Mouse (Mus musculus) lung, adult 18-20 months (tissue): ENCODE results near the gene Arnt2.

ENCODE experiments used
- DNase-seq, 2 experiments: peaks; one replicate each; pipeline ENCODE4 v3.0.0; 2022; ENCODE audit warnings: mixed read lengths in 2 of 2

The Arnt2 gene

DNA sequence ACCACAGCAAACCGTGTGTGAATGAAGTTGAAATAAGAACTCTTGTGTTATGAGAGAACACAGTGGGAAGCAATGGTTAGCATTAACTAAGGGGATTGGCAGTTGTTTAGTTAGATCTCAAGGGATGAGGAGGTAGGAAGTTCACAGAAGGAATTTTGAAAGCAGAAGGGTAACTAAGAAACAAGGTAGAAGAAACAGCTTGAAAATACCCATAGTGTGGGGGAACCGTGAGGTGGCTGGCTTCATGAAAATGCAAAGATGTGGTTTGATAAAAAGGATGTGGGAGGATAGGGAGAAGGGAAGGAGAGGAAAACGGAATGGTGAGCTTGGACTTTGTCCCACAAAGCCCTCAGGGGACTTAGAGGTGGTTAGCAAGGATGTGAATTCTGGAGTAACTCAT, 125.0 kb downstream of the Arnt2 start:
- no peak for DNase-seq

DNA sequence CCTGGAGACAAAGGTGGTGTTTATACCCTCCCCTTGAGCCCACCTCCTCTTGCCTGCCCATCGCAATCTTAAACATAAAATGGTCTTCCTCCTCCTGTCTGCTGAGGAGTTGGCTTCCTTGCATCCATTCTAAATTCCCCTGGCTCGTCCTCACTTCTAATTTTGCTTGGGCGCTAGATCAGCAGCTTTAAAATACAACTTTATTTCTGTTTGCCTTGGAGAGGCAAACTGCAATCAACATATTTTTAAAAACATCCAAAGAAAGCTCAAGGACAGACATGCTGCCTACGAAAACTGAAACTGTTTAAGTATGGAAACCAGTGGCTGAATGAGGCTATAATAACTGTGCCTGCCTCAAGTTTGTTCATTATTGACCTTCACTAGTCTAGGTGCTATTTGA, 127.7 kb downstream of the Arnt2 start:
- no peak for DNase-seq

DNA sequence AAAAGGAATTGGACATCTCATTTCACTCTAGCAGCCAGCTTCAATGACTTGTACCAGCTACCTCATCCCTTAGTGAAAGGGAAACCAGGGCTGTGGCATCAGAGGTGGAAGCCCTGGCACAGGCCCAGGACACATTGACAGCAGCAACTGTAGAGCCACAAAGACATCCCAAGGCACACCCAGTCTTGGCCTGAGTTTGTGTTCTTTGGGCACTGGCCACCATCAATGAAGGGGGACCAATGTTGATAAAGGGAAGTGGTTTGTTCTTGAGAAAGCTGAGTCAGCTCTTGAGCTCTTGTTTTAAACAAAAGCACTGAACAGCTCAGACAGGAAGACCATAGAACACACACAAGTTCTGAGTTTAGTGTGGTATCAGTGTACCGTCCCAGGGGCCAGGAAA, 130.7 kb downstream of the Arnt2 start:
- DNase-seq = peak; percentile 18 to 21

DNA sequence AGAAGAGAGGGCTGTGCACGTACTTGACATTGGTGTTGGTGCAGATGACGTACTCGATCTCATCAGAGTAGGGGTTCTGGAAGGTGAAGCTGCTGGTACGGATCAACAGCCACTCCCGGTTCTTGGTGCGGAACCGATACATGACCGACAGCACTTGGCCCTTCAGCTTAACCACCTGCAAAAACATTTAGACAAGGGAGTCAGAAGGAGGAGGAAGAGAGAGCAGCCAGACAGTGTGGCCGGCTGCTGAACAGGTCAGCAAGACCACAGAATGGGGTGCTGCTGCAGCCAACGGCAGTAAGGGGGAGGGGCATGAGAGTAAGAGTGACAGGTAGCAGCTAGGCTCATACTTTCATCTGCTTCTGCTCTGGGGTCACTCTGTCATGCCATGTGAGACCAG, 134.7 kb downstream of the Arnt2 start:
- no peak for DNase-seq

DNA sequence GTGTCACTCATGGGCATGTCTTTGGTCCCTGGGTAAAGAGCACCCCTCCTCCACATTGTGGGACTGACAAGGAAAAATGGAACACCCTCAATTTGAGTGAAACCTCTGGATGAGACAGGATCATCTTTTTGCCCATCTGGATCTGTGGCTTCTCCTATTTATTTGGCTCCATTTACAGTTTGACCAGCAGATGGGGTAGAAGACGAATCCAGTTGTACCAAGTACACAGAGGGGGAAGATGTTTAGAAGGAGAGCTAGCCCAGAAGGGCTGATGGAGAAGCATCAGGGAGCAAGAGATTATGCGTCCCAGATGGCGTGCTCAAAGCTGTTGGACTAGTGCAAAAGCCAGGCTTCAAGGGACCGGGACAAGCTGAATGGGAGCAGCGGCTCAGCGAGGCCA, 136.0 kb downstream of the Arnt2 start:
- no peak for DNase-seq

DNA sequence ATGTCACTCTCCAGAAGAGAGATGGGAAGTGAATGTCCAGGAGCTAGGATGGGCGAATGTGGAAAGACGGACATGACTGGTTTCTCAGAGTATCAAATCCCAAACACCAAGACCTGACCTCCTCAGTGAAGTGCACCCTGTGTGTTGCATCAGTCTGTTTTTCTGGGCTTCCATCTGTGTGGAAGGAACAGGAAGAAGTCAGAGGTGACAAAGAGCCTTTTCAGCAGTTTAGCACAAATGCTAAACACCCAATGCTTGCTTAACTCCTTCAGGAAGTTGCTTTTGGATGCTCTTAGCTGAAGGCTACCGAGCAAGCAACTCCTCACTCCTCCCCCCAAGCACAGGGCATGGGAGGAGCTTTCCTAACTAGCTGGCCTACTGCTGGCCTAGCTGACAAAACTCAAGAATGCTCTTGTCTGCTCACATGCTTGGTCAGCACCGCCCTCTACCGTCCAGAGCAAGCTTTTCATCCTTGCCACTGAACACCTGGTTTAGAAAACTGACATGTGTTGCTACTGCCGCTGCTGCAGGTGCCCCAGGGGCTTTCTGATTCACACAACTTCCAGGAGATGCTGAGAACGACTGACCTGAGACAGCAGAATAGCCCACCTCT, 137.7 kb downstream of the Arnt2 start:
- DNase-seq = peak; percentile 83 to 89

DNA sequence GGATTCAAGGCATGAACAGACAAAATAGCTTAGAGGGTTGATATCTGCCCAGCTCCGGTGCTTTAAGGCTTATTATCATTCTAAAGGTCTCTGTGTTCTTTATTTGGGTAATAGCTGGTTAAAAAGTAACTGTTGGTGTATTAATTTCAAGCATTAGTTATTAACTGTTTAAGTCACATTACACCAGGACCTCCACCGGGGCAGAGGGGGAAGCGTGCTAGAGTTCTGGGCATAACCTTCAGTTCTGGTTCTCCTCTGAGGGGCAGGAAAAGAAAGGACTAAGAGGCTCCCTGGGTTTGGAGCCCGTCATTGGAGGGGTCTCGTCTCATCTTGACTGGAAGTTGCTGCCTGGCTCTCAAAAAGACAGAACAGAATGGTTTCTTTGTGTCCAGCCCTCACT, 138.5 kb downstream of the Arnt2 start:
- DNase-seq = no peak

DNA sequence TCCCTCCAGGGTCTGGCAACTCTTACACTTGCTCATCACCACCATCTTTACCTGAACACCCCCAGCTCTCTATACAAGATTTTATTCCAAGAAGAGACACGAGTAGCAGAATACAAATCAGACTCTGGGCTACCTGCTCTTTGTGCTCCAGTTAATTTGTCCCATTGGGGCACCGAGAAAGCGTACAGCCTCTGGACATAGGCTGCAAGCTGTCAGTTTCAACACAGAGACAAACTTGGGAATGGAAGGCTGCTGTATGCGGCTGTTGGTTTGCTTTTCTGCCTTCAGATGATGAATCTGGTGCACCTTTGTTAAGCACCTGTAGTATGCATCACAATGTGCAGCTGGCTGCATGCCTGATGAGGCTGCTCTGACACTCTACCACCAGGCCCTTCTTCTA, 146.5 kb downstream of the Arnt2 start:
- DNase-seq = no peak

DNA sequence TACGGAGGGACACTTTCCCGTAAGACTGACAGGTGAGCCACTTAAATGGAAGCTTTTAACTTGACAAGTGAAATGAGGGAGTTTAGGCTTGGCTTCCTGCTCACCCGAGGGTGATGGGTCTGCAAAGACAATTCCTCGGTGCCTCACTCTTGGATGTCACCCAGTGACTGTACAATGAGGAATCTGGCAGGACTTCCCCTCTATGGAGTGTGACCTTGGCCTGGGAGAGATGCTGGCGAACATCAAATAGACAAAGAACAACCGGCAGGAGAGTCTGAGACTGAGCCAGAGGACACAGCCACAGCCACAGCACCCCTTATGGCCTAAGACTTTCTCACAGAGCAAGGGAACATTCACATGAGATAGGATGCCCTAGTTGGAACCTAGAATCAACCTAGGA, 148.6 kb downstream of the Arnt2 start:
- no peak for DNase-seq

DNA sequence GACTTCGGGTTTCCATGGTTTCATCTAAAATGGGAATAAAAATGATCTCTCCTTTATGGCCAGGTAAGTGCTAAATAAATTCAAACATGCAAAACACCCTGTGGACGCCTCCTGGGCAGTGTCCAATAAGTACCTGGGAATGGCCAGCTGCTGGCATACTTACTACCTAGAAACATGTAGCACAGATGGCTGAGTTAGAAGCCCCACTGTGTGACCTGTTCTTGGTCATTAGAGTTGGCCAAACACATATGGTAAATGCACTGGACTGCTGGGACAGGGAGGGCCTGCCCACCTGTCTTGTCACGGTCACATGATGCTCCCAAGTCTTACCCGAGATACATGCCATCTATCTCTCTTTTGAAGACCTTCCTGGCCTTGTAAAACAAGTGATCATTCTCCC, 149.6 kb downstream of the Arnt2 start:
- DNase-seq = no peak

DNA sequence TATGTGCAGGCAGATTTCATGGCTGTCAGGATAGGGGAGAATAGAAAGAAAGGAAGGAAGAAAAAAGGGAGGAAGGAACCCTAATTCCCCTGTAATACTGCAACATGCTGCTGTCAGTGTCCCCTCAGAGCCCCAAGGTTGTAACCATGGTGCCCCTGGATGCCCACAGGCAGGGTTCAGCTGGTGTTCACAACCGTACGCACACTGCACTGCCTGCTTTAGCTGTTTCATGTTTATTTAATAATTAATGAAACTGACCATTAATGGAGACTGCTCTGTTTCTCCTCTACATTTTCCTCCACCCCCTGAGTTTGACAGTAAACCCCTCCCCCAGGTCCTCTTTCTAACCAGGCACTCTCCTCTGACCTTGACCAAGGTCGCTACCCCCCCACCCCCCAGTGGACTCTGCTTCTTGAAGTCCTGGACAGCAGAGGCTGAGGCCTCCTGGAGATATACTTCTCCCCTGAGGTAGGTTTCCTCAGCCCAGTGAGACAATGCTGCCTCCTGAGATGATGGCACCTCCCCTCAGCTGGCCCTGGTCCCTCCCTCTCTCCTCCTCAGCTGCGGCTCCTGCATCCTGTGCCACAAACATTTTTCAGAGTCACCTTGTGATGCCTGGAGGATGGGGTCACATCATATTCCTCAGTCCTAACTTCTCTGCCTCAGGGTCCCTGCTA, 150.5 kb downstream of the Arnt2 start:
- no peak for DNase-seq

DNA sequence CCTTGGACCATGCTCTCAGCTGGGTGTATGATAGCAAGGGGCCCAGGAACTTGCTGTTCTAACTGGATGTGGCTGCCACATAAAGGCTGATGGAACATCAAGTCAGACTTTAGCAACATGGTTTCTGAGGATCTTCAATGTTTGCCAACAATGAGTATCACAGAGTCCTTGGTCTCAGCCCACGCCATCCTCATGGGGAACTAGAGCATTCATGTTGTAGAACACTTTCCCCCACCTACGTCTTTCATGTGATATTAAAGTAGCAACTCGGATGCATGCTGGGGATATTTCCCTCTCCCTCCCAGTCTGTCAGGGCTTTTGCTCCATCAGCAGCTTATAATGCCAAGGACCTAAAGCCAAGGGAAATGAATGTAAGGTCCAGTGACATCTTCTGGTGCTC, 153.3 kb downstream of the Arnt2 start:
- no peak for DNase-seq

DNA sequence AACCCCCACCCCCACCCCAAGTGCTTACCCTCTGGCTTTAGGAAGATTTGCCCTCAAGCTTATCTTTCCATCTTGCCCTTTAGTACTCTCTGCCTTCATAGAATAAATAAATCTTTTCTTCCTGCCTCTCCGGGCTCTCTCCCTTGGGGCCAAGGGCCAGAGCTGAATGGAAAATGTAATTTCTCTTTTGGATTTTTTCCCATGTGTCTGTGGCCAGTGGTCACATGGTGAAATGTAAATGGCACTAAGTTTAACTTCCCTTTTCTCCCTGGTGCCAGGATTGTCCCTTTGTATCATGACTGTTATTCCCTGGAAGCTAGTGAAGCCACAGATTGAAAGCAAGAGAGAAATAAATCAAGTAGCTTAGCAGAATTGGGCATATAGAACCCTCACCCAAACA, 153.7 kb downstream of the Arnt2 start:
- peak in 1 of 2 experiments; percentile 38 for DNase-seq

DNA sequence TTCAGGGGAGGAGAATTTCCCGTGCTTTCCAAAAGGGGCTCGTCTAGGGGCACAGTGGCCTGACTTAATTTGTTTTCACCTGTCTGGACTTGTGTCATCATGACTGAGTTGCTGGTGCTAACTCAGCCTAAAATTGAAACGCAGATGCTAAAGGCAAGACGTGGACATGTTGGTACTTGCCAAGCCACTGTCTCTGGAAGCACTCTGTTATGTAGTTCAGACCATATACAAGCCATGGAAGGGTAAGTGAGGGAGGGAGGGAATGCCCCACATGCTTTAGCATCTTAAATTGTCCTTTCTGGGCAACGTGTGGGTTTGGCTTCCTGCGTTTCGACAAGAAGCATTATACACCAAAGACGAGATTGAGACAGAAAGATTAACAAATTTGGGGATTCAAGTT, 155.1 kb downstream of the Arnt2 start:
- no peak for DNase-seq

DNA sequence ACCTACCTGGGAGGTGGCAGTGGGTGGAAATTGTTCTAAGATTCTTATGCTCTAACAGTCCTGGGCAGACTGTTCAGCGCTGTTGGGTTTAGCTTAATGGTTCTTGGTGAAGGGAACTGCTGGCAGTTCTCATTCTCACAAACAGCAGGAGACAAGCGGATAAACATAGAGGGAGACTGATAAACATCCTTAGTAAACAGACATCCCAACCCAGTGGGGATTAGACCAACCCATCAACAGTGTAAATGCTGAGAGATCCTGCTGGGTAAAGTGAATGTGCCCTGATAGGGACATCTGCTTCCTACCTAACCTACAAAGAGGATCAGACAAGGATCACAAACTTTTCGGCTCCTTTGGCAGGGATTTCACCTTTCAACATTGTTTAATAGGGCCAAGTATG, 155.7 kb downstream of the Arnt2 start:
- no peak for DNase-seq

DNA sequence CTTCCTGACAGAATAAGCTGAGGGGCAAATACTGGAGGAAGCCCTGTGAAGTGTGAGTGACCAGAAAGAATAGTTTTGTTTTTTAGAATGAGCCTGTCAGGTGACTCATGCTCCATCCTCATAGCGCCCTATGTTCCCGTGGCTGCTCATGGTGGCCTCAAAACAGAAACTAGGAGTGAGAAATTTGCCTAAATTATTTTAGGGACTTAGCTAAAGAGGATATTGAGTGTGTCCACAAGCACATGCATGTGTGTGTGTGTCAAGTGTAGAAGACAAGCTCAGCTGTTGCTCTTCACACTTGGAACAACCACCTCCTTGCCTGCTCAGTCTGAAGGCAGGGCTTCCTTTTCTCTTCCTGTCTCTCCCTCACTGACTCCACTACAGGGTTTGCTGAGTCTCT, 158.3 kb downstream of the Arnt2 start:
- no peak for DNase-seq

DNA sequence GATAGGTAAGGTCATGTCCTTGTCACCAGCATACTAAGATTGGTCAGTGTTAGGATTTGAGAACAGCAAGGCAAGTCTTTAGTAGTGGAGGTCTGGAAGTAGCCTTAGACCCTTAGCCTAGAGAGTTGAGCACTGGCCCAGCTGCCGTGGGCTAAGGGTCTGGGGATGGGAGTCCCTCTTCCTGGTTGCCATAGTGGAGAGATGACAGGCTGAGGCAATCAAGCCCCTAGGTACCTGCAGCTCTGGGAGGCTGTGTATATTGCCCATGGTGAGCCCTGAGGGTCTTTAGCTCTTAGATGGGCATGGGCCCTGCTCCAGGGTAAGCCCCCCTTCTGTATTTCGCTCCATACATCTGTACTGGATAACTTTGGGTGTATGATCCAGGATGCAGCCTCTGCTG, 159.2 kb downstream of the Arnt2 start:
- no peak for DNase-seq

DNA sequence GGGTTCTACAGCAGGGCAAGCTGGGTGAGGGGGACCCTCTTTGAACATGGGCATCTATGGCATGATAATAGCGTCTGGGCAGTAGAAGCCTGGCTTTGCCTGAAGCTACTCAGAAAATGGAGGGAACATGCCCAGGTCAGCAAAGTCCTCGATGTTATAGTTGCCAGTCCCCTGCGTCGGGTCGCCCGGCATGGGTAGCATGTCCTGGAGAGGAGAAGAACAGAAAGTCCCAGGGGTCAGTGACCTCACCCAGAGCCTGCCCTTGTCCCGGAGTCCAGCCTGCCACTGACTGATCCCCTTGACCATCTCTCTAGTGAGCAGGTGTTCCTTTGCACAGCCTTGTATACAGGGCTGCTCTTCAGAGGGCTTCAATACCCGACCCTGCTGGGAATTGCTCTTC, 160.0 kb downstream of the Arnt2 start:
- no peak for DNase-seq

DNA sequence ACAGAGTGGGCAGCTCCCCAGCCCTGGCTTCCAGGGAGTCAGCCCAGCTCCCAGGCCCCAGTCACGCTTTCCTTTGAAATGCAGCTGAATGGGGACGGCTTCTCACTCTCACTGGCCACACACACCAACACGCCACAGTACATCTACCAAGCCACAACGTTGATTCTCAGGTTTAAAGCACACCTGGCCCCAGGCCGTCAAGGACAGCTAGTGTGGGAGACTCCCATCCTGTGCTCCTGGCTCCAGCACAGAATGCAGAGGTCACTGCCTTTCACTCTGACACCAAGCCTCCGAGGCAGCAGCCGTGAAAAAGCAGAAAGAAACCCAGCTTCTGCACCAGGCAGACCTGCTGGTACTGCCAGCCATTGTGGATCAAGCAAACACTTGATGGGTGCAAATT, 160.6 kb downstream of the Arnt2 start:
- no peak for DNase-seq

DNA sequence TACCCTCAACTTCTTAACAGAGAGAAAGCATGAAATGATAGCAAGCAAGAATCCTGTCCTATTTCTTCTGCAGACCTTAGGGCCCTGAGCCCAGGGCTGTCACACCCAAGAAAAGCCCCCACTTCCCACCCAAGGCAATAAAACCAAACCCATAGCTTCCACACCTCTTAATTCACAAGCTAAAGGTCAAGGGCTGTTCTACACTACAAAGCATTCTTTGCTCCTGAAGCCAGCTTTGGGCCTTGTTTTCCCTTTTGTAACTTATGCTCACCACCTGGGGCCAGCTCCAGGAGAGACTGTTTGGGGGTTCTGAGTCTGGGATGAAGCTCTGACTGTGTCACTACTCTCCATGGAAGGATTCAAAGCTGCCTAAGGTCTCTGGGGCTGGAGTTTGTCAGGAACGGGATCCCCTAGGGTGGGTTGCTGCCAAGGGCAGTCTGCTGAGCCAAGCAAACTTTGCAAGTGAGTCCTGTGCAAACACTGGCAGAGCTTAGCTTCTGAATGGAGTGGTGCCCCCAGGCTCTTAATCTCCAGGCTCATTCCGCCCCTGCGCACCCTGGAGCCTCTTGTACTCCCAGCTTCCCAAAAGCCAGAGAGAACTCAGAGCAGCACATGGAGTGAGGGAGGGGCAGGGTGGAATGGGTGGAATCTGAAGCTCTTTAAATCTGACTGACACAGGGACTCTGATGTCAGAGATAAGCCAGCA, 161.9 kb downstream of the Arnt2 start:
- no peak for DNase-seq

DNA sequence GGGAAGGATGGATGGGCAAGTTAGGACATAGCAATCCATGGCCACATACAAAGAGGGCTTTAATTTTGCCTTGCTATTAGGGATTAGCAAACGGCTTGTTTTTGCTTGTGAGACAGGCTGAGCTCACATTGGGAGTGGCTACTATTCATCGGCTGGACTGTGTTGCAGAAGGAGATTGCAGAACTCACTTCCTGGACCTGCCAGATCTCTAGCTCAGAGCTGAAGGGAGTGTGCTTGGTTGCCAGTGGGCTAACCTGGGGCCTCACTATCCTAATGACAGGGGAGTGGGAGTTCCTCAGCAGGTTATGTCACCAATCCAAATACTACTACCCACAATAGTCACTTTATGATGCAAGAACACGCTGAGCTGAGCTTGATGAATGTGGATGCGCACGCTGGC, 163.1 kb downstream of the Arnt2 start:
- no peak for DNase-seq

DNA sequence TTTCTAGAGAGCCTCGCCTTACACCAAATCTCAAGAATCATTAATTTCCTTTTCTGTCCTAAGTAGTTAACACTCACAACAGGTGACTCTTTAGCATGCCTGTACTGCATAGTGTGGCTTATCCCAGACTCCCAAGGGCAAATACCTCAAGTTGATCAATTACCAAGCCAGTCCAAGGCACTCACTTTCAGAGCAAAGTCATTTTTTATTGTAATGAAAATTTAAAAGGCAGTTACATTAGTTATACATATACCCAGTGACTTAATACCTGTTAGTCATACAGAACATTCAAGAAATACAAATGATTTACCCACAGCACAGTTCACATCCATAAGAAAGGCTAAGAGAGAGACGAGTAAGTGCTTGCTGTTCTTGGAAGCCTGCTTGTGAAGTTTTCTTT, 163.9 kb downstream of the Arnt2 start:
- DNase-seq = no peak

DNA sequence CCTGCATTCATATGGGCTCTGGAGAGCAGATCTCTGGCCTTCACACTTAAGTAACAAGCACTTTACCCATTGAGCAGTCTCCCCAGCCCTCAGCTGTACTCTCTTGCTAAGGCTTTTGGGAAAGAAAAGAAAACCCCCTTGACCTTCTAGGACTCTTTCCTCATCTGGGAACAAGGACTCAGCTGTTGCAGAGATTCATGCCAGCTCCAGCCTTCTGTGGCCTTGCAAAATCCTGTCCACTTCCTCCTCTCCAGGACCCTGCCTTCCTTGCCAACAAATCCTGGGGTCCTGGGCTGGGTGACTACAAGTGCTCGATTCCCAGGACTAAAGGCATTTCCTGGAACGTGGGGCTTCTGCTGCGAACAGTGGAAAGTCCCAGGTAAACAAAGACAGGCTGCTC, 169.6 kb downstream of the Arnt2 start:
- peak in 1 of 2 experiments; percentile 41 for DNase-seq

DNA sequence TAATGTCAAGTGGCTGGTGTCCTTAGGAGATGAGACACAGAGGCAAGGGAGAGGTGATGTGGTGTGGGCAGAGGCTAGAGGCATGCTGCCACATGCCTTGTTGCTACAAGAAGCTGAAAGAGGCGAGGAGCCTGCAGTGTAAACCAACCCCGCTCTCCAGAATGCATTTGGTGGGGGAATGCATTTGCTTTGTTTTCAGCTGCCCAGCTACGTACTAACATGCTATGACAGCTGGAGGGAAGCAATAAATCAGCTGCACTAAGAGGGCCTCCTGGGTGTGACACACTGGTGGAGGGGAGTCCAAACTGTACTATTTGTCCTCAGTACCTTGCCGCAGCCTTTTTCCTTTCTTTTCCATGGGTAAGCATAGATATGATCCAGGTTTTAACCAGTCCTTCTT, 172.3 kb downstream of the Arnt2 start:
- peak in 1 of 2 experiments; percentile 34 for DNase-seq

DNA sequence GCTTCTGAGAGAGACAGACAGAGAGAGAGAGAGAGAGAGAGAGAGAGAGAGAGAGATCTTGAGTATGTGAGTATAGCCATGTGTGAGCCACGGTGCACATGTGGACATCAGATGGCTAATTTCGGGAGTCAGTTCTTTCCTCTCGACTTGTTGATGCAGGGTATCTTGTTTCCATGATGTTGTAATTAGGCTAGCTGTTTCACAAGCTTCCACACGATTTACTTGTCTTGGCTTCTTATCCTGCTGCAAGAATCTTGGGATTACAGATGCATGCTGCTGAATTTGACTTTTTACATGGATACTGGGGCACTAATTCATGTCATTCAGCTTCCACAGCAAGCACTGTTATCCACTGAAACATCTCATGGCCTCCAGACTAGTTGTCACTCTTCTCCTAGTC, 178.6 kb downstream of the Arnt2 start:
- DNase-seq = no peak
